Mouse (Mus musculus) regulatory T cell (primary cell): ENCODE measurements around the gene Ralgps1.

Experiments
- in situ Hi-C: fragments of 300-600 bp; cut with MboI, MseI; formaldehyde crosslinking; loops from one replicate; pipeline ENCODE4 v1.15.1; 2025; ENCODE audit warnings: high pct_unique_total_duplicates

Ralgps1 gene

GRCm38 (mm10) chr2:33086671-33087363 is 284.5 kb downstream of the Ralgps1 start:
- in situ Hi-C loops: no loop called here

DNA sequence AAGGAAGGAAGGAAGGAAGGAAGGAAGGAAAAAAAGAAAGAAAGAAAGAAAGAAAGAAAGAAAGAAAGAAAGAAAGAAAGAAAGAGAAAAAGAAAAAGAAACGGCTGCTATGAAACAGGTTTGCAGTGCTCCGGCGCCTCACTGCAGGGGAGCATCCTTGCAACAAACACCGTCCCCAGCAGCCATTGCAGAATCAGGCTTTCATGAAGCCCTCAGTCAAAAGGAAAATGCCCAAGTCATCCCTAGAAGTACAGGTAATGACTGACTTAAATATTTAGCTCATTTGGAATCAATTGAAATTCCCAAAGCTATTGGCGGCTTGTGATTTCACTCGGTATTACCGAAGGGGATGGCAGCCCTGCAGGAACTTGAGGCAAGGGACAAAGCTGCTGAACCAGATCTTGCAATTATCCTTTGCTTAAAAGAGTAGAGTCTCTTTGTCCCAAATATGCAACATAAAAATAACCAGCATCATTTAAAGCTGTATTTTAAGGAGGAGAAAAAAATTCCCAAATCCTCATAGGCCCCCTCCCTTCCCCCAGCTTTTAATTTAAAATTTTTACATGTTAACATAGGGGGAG is 285.2 kb downstream of the Ralgps1 start:
- in situ Hi-C loops: no loop called here

DNA sequence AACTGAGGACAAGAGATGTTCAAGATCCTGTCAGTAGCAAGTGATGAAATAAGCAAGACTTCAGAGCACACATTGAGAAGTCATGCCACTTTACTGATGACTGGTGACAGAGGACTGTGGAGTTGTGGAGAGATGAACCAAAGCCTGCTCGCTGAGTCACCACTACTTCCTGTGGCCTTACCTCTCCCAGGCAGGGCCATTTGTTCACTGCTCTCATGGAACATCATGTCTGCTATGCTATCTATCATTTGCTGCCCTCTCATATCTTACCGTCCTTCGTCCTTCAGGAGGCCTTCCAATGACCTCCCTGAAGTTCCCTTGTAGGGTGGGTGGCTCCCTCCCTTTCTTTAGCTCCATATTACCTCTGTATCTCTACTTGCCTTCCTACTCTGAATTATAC is 287.1 kb downstream of the Ralgps1 start:
- in situ Hi-C loops: no loop called here
